Mouse (Mus musculus): Measurements from ENCODE around the gene Nrp1. TPM values are rescaled to one million over a fixed set of nuclear protein-coding genes. Genes with fewer than 3 reads are reported as not detected.

Gene Nrp1
- total RNA-seq, 1 experiment: 21.3 TPM

- TF ChIP-seq HCFC1 (IDR thresholded peaks at IDR 0.05; ENCODE audit: borderline replicate concordance, insufficient read depth, low read length) (no peak), ZC3H11A (IDR thresholded peaks at IDR 0.05; ENCODE audit: borderline replicate concordance, low read depth, low read length) (no peak), ZNF384 (IDR thresholded peaks at IDR 0.05; ENCODE audit: low read depth, low read length) (no peak), MAFK (IDR thresholded peaks at IDR 0.05; ENCODE audit: insufficient read depth, low read depth, low read length) (no peak), CHD2 (IDR thresholded peaks at IDR 0.05; ENCODE audit: low read depth, low read length) (no peak)
- H3K4me1 ChIP-seq (ENCODE audit: control insufficient read depth in 2 of 2, insufficient read depth in 2 of 2, low read length in 2 of 2, poor library complexity in 1 of 2): no peaks in the 10 kb centered on the region
- no peak overlapping the region for H3K9ac ChIP-seq (ENCODE audit: insufficient read depth, low read depth, low read length, poor library complexity, severe bottlenecking)
- H3K9me3 ChIP-seq (ENCODE audit: control insufficient read depth, insufficient read depth, low read depth, low read length): no peaks in the 10 kb centered on the region
- H3K36me3 ChIP-seq (ENCODE audit: control insufficient read depth, insufficient read depth, low read length, poor library complexity, severe bottlenecking): no peaks in the 10 kb centered on the region
- in situ Hi-C loops (cut with MboI; ENCODE audit: low sequenced_read_pairs in 2 of 2, unreplicated experiment in 2 of 2): no loop called here
- no peak overlapping the region for H3K27ac ChIP-seq (ENCODE audit: insufficient read depth, low read depth, low read length, poor library complexity, severe bottlenecking)
- no peak for DNase-seq (ENCODE audit: low read depth, low spot score)
- no peak overlapping the region for H3K4me3 ChIP-seq (ENCODE audit: insufficient read depth in 1 of 2, low read depth in 1 of 2, low read length in 2 of 2, poor library complexity in 1 of 2, severe bottlenecking in 1 of 2)
Measured at GRCm38 (mm10) chr8:128459704-128460103, 101.3 kb downstream of the Nrp1 start.

DNA sequence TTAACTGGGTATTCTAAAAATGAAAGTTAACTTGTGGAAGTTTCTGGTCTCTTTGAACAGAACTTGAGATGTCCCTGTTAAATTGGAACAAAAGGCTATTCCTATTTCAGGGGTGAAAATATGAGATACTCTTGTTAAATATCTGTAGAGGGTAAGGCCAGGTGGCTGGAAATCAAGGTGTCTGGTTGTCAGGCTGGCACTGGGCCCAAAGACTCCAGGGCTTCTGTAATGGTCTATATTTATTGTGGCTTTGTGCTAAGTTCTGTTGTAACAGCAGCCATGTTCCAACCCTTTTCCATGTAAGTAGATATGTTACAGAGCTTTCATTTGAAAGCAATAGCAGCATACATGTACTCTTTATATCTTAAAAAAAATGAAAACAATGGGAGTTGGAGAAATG, 103.3 kb downstream of the Nrp1 start:
- in situ Hi-C loops (cut with MboI; ENCODE audit: low sequenced_read_pairs in 2 of 2, unreplicated experiment in 2 of 2): no loop called here
- Histone ChIP-seq H3K4me1 (ENCODE audit: control insufficient read depth in 2 of 2, insufficient read depth in 2 of 2, low read length in 2 of 2, poor library complexity in 1 of 2) (no peaks in the 10 kb centered on the region), H3K9ac (ENCODE audit: insufficient read depth, low read depth, low read length, poor library complexity, severe bottlenecking) (no peak overlapping the region), H3K9me3 (ENCODE audit: control insufficient read depth, insufficient read depth, low read depth, low read length) (no peaks in the 10 kb centered on the region), H3K27ac (ENCODE audit: insufficient read depth, low read depth, low read length, poor library complexity, severe bottlenecking) (no peak overlapping the region), H3K36me3 (ENCODE audit: control insufficient read depth, insufficient read depth, low read length, poor library complexity, severe bottlenecking) (no peaks in the 10 kb centered on the region), H3K4me3 (ENCODE audit: insufficient read depth in 1 of 2, low read depth in 1 of 2, low read length in 2 of 2, poor library complexity in 1 of 2, severe bottlenecking in 1 of 2) (no peak overlapping the region)
- no peak for TF ChIP-seq ZC3H11A (IDR thresholded peaks at IDR 0.05; ENCODE audit: borderline replicate concordance, low read depth, low read length)
- no peak for DNase-seq (ENCODE audit: low read depth, low spot score)

DNA sequence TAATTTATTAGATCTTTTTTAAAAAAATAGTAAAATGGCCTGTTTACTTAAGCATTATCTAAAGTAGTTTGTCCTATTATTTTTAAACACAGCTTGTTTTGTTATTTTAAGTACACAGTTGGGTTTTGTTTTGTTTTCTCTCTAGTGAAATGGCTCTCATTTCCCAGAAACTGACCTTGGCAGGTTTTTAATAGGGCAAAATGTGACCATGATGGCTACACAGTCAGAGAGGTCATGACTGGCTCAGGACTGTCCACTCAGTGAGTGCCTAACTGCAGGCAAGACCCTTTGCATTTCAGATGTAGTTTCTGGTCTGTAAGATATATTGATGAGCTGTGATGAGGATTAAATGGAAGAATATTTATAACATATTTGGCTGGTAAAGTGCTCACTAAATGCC, 104.8 kb downstream of the Nrp1 start:
- no peak for TF ChIP-seq HCFC1 (IDR thresholded peaks at IDR 0.05; ENCODE audit: borderline replicate concordance, insufficient read depth, low read length)
- TF ChIP-seq ZC3H11A (IDR thresholded peaks at IDR 0.05; ENCODE audit: borderline replicate concordance, low read depth, low read length): no peak
- TF ChIP-seq MAFK (IDR thresholded peaks at IDR 0.05; ENCODE audit: insufficient read depth, low read depth, low read length): no peak
- TF ChIP-seq CHD2 (IDR thresholded peaks at IDR 0.05; ENCODE audit: low read depth, low read length): no peak
- TF ChIP-seq ZNF384 (IDR thresholded peaks at IDR 0.05; ENCODE audit: low read depth, low read length): no peak
- no peaks in the 10 kb centered on the region for H3K36me3 ChIP-seq (ENCODE audit: control insufficient read depth, insufficient read depth, low read length, poor library complexity, severe bottlenecking)
- no peak overlapping the region for H3K27ac ChIP-seq (ENCODE audit: insufficient read depth, low read depth, low read length, poor library complexity, severe bottlenecking)
- no peaks in the 10 kb centered on the region for H3K4me1 ChIP-seq (ENCODE audit: control insufficient read depth in 2 of 2, insufficient read depth in 2 of 2, low read length in 2 of 2, poor library complexity in 1 of 2)
- H3K4me3 ChIP-seq (ENCODE audit: insufficient read depth in 1 of 2, low read depth in 1 of 2, low read length in 2 of 2, poor library complexity in 1 of 2, severe bottlenecking in 1 of 2): no peak overlapping the region
- no peak overlapping the region for H3K9ac ChIP-seq (ENCODE audit: insufficient read depth, low read depth, low read length, poor library complexity, severe bottlenecking)
- no peaks in the 10 kb centered on the region for H3K9me3 ChIP-seq (ENCODE audit: control insufficient read depth, insufficient read depth, low read depth, low read length)
- in situ Hi-C loops (cut with MboI; ENCODE audit: low sequenced_read_pairs in 2 of 2, unreplicated experiment in 2 of 2): no loop called here
- DNase-seq (ENCODE audit: low read depth, low spot score): no peak

DNA sequence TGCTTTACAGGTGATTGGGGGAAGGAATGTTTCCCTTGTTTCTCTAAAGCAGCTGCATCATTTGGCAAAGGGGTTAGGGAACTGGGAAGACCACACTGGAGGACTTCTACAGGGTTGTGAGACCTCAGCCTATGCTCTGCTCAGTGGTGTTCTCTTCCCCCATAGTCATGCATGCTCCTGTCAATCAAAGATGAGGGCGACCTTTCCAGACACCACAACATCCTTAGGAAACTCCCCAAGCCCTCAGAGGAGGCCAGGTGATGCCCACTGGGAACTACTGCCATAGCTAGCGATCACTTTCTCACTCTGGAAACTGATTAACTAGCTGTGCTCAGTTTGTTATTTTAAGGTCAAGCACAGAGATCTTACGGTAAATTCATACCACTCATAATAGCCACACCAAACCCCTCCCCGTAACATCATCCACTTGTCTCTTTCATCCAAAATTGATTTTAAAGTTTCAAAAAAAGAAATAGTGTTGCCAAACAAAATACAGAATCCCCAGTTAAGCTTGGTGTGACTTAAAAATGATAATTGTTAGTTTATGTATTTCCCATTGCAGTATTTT, 105.7 kb downstream of the Nrp1 start:
- Histone ChIP-seq H3K9me3 (ENCODE audit: control insufficient read depth, insufficient read depth, low read depth, low read length) (no peaks in the 10 kb centered on the region), H3K4me3 (ENCODE audit: insufficient read depth in 1 of 2, low read depth in 1 of 2, low read length in 2 of 2, poor library complexity in 1 of 2, severe bottlenecking in 1 of 2) (no peak overlapping the region), H3K36me3 (ENCODE audit: control insufficient read depth, insufficient read depth, low read length, poor library complexity, severe bottlenecking) (no peaks in the 10 kb centered on the region), H3K27ac (ENCODE audit: insufficient read depth, low read depth, low read length, poor library complexity, severe bottlenecking) (no peak overlapping the region), H3K4me1 (ENCODE audit: control insufficient read depth in 2 of 2, insufficient read depth in 2 of 2, low read length in 2 of 2, poor library complexity in 1 of 2) (no peaks in the 10 kb centered on the region), H3K9ac (ENCODE audit: insufficient read depth, low read depth, low read length, poor library complexity, severe bottlenecking) (no peak overlapping the region)
- in situ Hi-C loops (cut with MboI; ENCODE audit: low sequenced_read_pairs in 2 of 2, unreplicated experiment in 2 of 2): no loop called here
- TF ChIP-seq ZC3H11A (IDR thresholded peaks at IDR 0.05; ENCODE audit: borderline replicate concordance, low read depth, low read length) (no peak), ZNF384 (IDR thresholded peaks at IDR 0.05; ENCODE audit: low read depth, low read length) (no peak), MAFK (IDR thresholded peaks at IDR 0.05; ENCODE audit: insufficient read depth, low read depth, low read length) (no peak), CHD2 (IDR thresholded peaks at IDR 0.05; ENCODE audit: low read depth, low read length) (no peak), HCFC1 (IDR thresholded peaks at IDR 0.05; ENCODE audit: borderline replicate concordance, insufficient read depth, low read length) (no peak)
- no peak for DNase-seq (ENCODE audit: low read depth, low spot score)

GRCm38 (mm10) chr8:128465553-128465952, 107.1 kb downstream of the Nrp1 start:
- H3K9ac ChIP-seq (ENCODE audit: insufficient read depth, low read depth, low read length, poor library complexity, severe bottlenecking): no peak overlapping the region
- no peak overlapping the region for H3K4me3 ChIP-seq (ENCODE audit: insufficient read depth in 1 of 2, low read depth in 1 of 2, low read length in 2 of 2, poor library complexity in 1 of 2, severe bottlenecking in 1 of 2)
- TF ChIP-seq HCFC1 (IDR thresholded peaks at IDR 0.05; ENCODE audit: borderline replicate concordance, insufficient read depth, low read length) (no peak), CHD2 (IDR thresholded peaks at IDR 0.05; ENCODE audit: low read depth, low read length) (no peak), ZNF384 (IDR thresholded peaks at IDR 0.05; ENCODE audit: low read depth, low read length) (no peak)
- no peaks in the 10 kb centered on the region for H3K4me1 ChIP-seq (ENCODE audit: control insufficient read depth in 2 of 2, insufficient read depth in 2 of 2, low read length in 2 of 2, poor library complexity in 1 of 2)
- in situ Hi-C loops (cut with MboI; ENCODE audit: low sequenced_read_pairs in 2 of 2, unreplicated experiment in 2 of 2): no loop called here
- H3K27ac ChIP-seq (ENCODE audit: insufficient read depth, low read depth, low read length, poor library complexity, severe bottlenecking): no peak overlapping the region
- no peaks in the 10 kb centered on the region for H3K36me3 ChIP-seq (ENCODE audit: control insufficient read depth, insufficient read depth, low read length, poor library complexity, severe bottlenecking)
- no peak for DNase-seq (ENCODE audit: low read depth, low spot score)
- H3K9me3 ChIP-seq (ENCODE audit: control insufficient read depth, insufficient read depth, low read depth, low read length): no peaks in the 10 kb centered on the region
